Mouse (Mus musculus) megakaryocyte, embryonic 14.5 days (primary cell): ENCODE measurements around the gene Arxes2.

ENCODE experiments used
- FLI1 ChIP-seq: IDR thresholded peaks from 2 replicates; pipeline ENCODE4 v1.6.1; 2012; ENCODE audit warnings: low read length, inconsistent platforms, mixed read lengths
- GATA1 ChIP-seq: IDR thresholded peaks from 3 replicates; pipeline ENCODE4 v1.6.1; 2012; ENCODE audit warnings: mixed read lengths, low read length, inconsistent platforms, borderline replicate concordance

- no peak for TF ChIP-seq FLI1
- no peak for TF ChIP-seq GATA1
These were observed 30.0 kb upstream of the Arxes2 start for GRCm38 (mm10) chrX:135963629-135964028.
